18 mouse cellular contexts compared by ENCODE assay signal in genomic region chr19:31759855-31760254, GRCm38 (mm10).
"Had no signal": no experiment of that assay in that cellular context is flagged by ENCODE, and none has a peak within 500 bp of the region (broad histone marks: within the 10 kb centered on the region; RNA-seq: fewer than 3 reads in every experiment).

No protein-coding gene starts in this region.

- H3K9me3 ChIP-seq: midbrain, embryonic 10.5 days; midbrain, embryonic 13.5 days; neural tube, embryonic 13.5 days; neural tube, embryonic 15.5 days had no signal

- H3K4me2 ChIP-seq: lung, embryonic 14.5 days; midbrain, embryonic 13.5 days; neural tube, embryonic 13.5 days; neural tube, embryonic 15.5 days had no signal

- DNase-seq: lung, adult 18-20 months; lung, embryonic 14.5 days; lung, postnatal 10 days; lung, postnatal 4 days; retina, postnatal 1 day; right cerebral cortex, adult 18-20 months; right cerebral cortex, postnatal 25 days; right cerebral cortex, postnatal 4 days; spleen, adult 18-20 months; thymus, adult 18-20 months; thymus, postnatal 14 days; thymus, postnatal 36 days had no signal

- ATAC-seq: midbrain, embryonic 13.5 days; midbrain, embryonic 16.5 days had no signal

- H3K4me3 ChIP-seq: midbrain, embryonic 10.5 days; midbrain, embryonic 13.5 days; myocyte; neural tube, embryonic 13.5 days; neural tube, embryonic 15.5 days had no signal

- H3K9ac ChIP-seq: lung, embryonic 14.5 days; midbrain, embryonic 13.5 days; neural tube, embryonic 13.5 days; neural tube, embryonic 15.5 days had no signal

- H3K27ac ChIP-seq: midbrain, embryonic 10.5 days; midbrain, embryonic 13.5 days; neural tube, embryonic 13.5 days; neural tube, embryonic 15.5 days had no signal

- H3K36me3 ChIP-seq: midbrain, embryonic 10.5 days; midbrain, embryonic 13.5 days; neural tube, embryonic 13.5 days; neural tube, embryonic 15.5 days had no signal
